Mouse (Mus musculus) embryonic facial prominence, embryonic 14.5 days (tissue): ENCODE data around the gene Shf. TPM values are rescaled to one million over a fixed set of nuclear protein-coding genes. Genes with fewer than 3 reads are reported as not detected.

Experiments used
- ATAC-seq: fragments of 200-750 bp; cut with Nextera tagmentation; 2 replicates; pipeline ENCODE4 v1.8.0; 2017; ENCODE audit warnings: low read depth, moderate number of reproducible peaks, moderate TSS enrichment
- DNase-seq: peaks from one replicate; pipeline ENCODE4 v3.0.0-alpha.2; 2015; ENCODE audit warnings: low spot score
- H3K27ac ChIP-seq: fragments of 300-500 bp; sonication (generic); replicated peaks from 2 replicates; pipeline ENCODE4 v1.5.1; 2014; ENCODE audit warnings: low read depth, mild to moderate bottlenecking, low read length, moderate library complexity
- H3K27me3 ChIP-seq: fragments of 300-500 bp; sonication (generic); replicated peaks from 2 replicates; pipeline ENCODE4 v1.6.1; 2014; ENCODE audit warnings: low read length; ENCODE audit not compliant: control insufficient read depth, insufficient read depth
- H3K36me3 ChIP-seq: fragments of 300-500 bp; sonication (generic); 2 replicates; pipeline ENCODE4 v1.6.1; 2014; ENCODE audit warnings: low read length, mixed read lengths; ENCODE audit not compliant: control insufficient read depth, insufficient read depth
- H3K4me1 ChIP-seq: fragments of 300-500 bp; sonication (generic); 2 replicates; pipeline ENCODE4 v1.6.1; 2014; ENCODE audit warnings: antibody characterized with exemption, low read length; ENCODE audit not compliant: control insufficient read depth, insufficient read depth
- H3K4me2 ChIP-seq: fragments of 300-500 bp; sonication (generic); 2 replicates; pipeline ENCODE4 v1.6.1; 2014; ENCODE audit warnings: low read depth, mild to moderate bottlenecking, low read length, moderate library complexity, mixed read lengths
- H3K4me3 ChIP-seq: fragments of 300-500 bp; sonication (generic); 2 replicates; pipeline ENCODE4 v1.5.1; 2014; ENCODE audit warnings: low read depth, mild to moderate bottlenecking, low read length
- H3K9ac ChIP-seq: fragments of 300-500 bp; sonication (generic); 2 replicates; pipeline ENCODE4 v1.6.1; 2014; ENCODE audit warnings: low read depth, mild to moderate bottlenecking, low read length, moderate library complexity, mixed read lengths
- H3K9me3 ChIP-seq: fragments of 300-500 bp; sonication (generic); 2 replicates; pipeline ENCODE4 v1.6.1; 2016; ENCODE audit warnings: low read length; ENCODE audit not compliant: control insufficient read depth
- WGBS: fragments of 180-500 bp; shearing (Covaris S2); extraction: QIAGEN DNeasy Blood & Tissue Kit; methylation state at CpG from one replicate; pipeline ENCODE4 v1.1.7; 2014; 5-methylcytosine and 5-hydroxymethylcytosine counted together
- polyA plus RNA-seq: library from polyadenylated mRNA; unstranded; fragments of >200 nt; fragmentation: Nextera tagmentation; extraction: Ambion mirVana; gene quantifications from 2 replicates; pipeline ENCODE4 v1.2.1, GENCODE M21; 2014

Shf gene
- polyA plus RNA-seq, 1 experiment from 2014 or later = 5.5 TPM

DNA sequence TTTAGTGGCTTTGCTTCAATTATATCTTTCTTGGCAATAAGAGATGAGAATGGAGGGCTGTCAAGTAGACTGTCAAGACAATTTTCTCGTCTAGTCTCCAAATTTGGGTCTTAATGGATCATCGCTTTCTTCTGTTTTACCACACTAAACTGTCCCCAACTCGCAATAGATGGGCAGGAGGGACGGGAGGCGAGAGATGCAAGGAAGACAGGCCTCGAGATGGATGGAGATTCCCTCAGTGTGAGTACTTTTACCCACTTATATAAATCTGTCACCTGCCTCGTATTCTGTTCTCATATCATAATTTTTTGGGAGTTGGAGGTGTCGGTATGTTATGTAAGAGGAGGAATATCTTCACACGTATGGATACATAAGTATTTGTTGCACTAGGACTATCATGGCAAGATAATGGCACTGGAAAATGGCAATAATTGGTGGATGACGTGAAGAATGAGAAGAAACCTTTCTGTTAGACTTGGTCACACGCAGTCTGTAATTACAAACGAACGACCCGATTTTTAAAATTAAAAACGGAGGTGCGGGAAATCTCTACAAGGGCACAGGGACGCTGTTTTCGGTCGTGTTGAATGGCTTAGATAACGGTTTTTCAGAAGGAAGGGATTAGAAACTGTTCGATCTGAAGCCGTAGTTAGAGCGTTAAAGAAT, 5.8 kb upstream of the Shf start:
- no peaks in the 10 kb centered on the region for H3K36me3 ChIP-seq
- peak overlapping the region; percentile 62 for H3K4me3 ChIP-seq
- DNase-seq (no peak), ATAC-seq (no peak)
- WGBS = 21% methylated on average over 23 of the region's 23 CpGs
- H3K27ac ChIP-seq = peak overlapping the region; percentile 69; the same call in 1 of the 2 replicates
- H3K9ac ChIP-seq = peak overlapping the region; percentile 63
- H3K9me3 ChIP-seq = no peaks in the 10 kb centered on the region
- no peaks in the 10 kb centered on the region for H3K4me1 ChIP-seq
- no peaks in the 10 kb centered on the region for H3K27me3 ChIP-seq
- H3K4me2 ChIP-seq = peak overlapping the region; percentile 55

DNA sequence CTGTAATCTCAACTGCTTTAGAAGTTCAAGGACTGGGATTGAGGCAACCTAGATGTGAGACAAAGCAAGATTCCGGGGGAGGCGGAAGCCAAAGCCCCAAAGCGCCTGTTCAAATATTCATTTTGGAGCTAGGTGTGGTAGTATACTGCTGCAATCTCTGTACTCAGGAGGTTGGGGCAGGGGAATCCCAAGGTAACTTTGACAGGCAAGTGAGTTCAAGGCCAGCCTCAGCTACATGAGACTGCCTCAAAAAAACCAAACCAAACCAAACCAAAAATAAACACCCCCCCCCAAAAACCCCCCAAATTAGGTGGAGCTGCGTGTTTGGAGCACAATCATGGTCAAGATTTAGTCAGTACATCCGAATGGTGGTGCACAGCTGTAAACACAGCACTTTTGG, 5.0 kb upstream of the Shf start:
- no peak overlapping the region for H3K9ac ChIP-seq
- H3K27me3 ChIP-seq = no peaks in the 10 kb centered on the region
- no peaks in the 10 kb centered on the region for H3K36me3 ChIP-seq
- no peak overlapping the region for H3K4me3 ChIP-seq
- no peak overlapping the region for H3K27ac ChIP-seq
- no peak for DNase-seq
- no peaks in the 10 kb centered on the region for H3K4me1 ChIP-seq
- no peak for ATAC-seq
- no peaks in the 10 kb centered on the region for H3K9me3 ChIP-seq
- H3K4me2 ChIP-seq = no peak overlapping the region
- 76% methylated on average over 5 of the region's 5 CpGs for WGBS

DNA sequence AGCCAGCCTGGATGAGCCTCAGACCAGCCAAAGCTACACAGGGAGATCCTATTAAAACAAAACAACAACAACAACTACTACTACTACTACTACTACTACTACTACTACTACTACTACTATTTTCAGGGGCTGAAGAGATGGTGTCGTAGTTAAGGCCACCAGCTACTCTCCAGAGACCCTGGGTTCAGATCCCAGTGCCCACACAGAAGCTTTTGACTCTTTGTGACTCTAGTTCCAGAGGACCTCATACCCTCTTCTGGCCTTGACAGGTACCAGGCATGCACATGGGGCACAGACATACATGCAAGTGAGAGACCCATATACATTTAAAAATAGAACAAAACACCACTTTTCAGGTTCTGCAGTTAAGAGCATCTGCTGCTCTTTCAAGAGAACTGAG, 3.6 kb upstream of the Shf start:
- H3K4me1 ChIP-seq = peaks cover 4% of the 10 kb centered on the region
- no peak overlapping the region for H3K4me2 ChIP-seq
- no peaks in the 10 kb centered on the region for H3K9me3 ChIP-seq
- WGBS = 84% methylated on average over 1 of the region's 1 CpGs
- no peak for DNase-seq
- no peak overlapping the region for H3K27ac ChIP-seq
- H3K4me3 ChIP-seq = no peak overlapping the region
- ATAC-seq = no peak
- no peaks in the 10 kb centered on the region for H3K27me3 ChIP-seq
- no peaks in the 10 kb centered on the region for H3K36me3 ChIP-seq
- no peak overlapping the region for H3K9ac ChIP-seq

DNA sequence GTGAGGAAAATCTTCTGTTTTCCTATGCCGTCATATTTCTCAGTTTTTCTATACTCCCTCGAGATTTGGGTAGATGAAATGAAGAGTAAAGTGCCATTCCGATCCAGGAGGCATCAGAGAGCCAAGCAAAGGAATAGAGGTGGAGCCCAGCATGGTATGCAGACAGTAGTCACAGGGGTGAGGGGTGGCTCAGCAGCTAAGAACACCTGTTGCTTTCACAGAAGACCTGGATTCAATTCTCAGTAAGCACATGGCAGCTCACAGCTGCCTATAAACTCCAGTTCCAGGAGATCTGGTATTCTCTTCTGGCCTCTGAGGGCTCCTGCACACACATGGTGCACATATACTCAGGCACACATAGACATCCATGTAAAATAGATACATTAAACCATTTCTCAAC, 3.1 kb upstream of the Shf start:
- no peak overlapping the region for H3K27ac ChIP-seq
- DNase-seq = no peak
- H3K36me3 ChIP-seq = no peaks in the 10 kb centered on the region
- no peak for ATAC-seq
- 62% methylated on average over 3 of the region's 3 CpGs for whole genome bisulfite sequencing
- no peak overlapping the region for H3K9ac ChIP-seq
- no peaks in the 10 kb centered on the region for H3K27me3 ChIP-seq
- H3K4me2 ChIP-seq = no peak overlapping the region
- H3K4me3 ChIP-seq = no peak overlapping the region
- H3K9me3 ChIP-seq = no peaks in the 10 kb centered on the region
- peaks cover 9% of the 10 kb centered on the region for H3K4me1 ChIP-seq

DNA sequence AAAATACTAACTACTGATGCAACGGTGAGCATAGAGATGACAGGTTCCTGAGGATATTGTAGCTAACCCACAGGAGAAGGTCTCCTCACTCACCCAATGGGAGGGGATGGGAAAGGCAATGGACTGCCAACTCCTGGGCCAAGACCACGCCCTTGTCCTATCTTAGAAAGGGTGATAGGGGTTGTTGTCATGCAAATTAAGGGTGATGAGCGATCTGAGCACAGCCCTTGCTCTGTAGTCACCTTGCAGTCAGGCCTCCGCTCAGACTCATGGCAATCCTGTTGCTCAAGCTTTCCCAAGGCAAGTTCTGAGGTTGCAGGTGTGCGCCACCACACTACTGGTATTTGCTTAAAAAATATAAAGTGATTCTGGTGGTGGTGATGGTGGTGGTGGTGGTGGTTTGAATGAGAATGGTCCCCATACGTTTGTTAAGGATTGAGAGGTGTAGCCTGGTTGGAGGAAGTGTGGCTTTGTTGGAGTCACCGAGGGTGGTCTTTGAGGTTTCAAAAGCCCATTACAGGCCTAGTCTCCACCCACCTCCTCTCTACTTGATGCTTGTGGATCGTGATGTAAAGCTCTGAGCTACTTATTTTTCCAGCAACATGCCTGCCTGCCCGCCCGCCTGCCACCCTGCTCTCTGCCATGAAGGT, 1.3 kb upstream of the Shf start:
- DNase-seq = no peak
- no peak overlapping the region for H3K4me2 ChIP-seq
- no peaks in the 10 kb centered on the region for H3K9me3 ChIP-seq
- no peak overlapping the region for H3K4me3 ChIP-seq
- no peaks in the 10 kb centered on the region for H3K36me3 ChIP-seq
- H3K9ac ChIP-seq = no peak overlapping the region
- no peak for ATAC-seq
- WGBS = 40% methylated on average over 10 of the region's 10 CpGs
- H3K4me1 ChIP-seq = peaks cover 15% of the 10 kb centered on the region
- H3K27me3 ChIP-seq = no peaks in the 10 kb centered on the region
- H3K27ac ChIP-seq = no peak overlapping the region

DNA sequence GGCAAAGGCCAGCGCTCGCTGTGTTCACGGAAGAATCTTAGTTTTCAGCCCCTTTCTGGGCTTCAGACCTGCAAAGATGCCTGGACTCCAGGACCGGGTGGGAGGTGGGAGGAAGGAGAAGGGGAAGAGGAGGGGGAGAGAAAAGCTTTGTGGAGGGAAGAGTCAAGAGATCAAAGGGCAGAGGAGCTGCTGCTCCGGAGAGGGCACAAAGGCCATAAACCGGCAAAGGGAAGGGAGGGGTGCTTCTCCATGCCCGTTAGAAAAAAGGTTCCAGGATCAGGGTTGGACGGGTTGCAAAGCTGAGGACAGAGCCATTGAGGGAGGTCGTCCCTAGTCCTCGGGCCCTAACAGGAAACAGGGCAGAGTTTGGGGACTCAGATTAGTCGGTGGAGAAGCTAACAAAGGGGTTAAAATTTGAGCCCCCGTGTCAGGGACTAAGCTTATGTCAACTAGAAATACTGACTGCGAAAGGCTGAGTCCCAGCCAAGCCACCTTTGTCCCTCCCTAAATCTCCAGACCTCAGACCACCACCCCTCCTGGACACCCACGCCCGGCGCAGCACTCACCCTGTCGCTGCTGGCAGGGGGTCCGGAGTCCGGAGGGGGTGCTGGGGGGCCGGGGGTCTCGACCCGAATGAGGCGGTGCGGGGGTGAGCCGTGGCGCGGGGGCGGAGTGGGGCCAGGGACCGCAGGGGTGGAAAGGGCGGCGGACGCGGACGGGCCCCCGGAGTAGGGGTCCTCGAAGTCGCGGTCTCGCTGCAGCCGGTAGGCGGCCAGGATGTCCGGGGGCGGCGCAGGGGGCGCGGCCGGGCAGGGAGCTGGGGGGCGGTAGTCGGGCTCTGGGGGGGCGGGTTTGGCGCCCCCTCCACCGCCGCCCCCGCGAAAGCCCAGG, 636 bp downstream of the Shf start:
- 2% methylated on average over 17 of the region's 55 CpGs for WGBS

DNA sequence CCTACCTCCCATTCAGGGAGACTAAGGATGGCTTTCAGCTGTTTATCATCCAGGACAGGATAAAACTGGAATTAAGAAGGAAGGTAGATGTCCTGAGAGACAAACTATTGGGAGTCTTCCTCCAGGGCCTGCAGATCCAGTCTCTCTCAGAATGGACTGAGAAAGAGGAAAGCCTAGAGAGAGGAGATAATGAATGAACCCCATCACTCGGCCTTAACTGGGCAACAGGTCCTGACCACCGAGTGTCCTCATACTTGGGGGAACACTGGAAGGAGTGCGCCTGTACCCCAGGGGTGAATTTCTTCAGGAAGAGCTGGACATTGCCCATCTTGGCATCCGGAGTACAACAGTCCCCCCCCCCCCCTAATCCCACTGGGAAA, 1.3 kb downstream of the Shf start:
- H3K9me3 ChIP-seq = no peaks in the 10 kb centered on the region
- H3K27me3 ChIP-seq = no peaks in the 10 kb centered on the region
- H3K27ac ChIP-seq = no peak overlapping the region
- WGBS = 2% methylated on average over 4 of the region's 4 CpGs
- peak overlapping the region; percentile 84 for H3K4me3 ChIP-seq
- peaks cover 12% of the 10 kb centered on the region; the same call in 1 of the 2 replicates for H3K36me3 ChIP-seq
- H3K9ac ChIP-seq = peak overlapping the region; percentile 90
- peaks cover 15% of the 10 kb centered on the region for H3K4me1 ChIP-seq
- DNase-seq (no peak), ATAC-seq (no peak)
- peak overlapping the region; percentile 84 for H3K4me2 ChIP-seq

More for the DNA sequence above, 636 bp downstream of the Shf start:
- H3K36me3 ChIP-seq = peaks cover 6% of the 10 kb centered on the region; the same call in 1 of the 2 replicates
- DNase-seq (peak; percentile 43), ATAC-seq (peak; percentile 72)
- H3K27me3 ChIP-seq = no peaks in the 10 kb centered on the region
- H3K27ac ChIP-seq = no peak overlapping the region; the same call in 1 of the 2 replicates
- H3K4me1 ChIP-seq = peaks cover 15% of the 10 kb centered on the region
- H3K4me2 ChIP-seq = peak overlapping the region; percentile 84
- H3K4me3 ChIP-seq = peak overlapping the region; percentile 84
- no peaks in the 10 kb centered on the region for H3K9me3 ChIP-seq
- H3K9ac ChIP-seq = peak overlapping the region; percentile 90

DNA sequence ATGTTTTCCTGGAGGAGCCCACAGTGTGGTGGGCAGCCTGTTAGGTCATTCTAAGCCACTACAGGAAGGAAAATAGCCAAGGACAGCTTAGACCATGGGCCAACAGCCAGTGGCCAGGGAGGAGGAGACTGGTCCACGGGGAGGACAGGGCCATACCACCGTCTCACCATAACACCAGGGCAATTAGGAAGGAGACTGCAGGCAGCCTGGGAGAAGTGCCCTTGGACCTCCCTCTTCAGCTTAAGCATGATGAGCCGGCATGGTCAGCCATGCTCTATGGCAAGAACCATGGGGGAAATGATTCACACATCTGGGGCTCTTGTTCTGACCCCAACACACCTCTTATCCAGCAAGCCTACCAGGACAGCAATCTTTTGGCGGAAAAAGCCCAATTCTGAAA, 1.8 kb downstream of the Shf start:
- Histone ChIP-seq H3K4me1 (peaks cover 15% of the 10 kb centered on the region), H3K36me3 (peaks cover 12% of the 10 kb centered on the region; the same call in 1 of the 2 replicates), H3K9me3 (no peaks in the 10 kb centered on the region), H3K27ac (no peak overlapping the region), H3K27me3 (no peaks in the 10 kb centered on the region), H3K9ac (peak overlapping the region; percentile 90), H3K4me2 (peak overlapping the region; percentile 84), H3K4me3 (peak overlapping the region; percentile 84)
- no peak for ATAC-seq
- 25% methylated on average over 4 of the region's 4 CpGs for WGBS
- DNase-seq = no peak
